Mouse (Mus musculus) forelimb bud, embryonic 11.5 days (tissue): Measurements from ENCODE around the gene Slain2.
"Not testable (repeated sequence)": the region's sequence is repeated elsewhere in the genome, so short reads cannot be mapped to it uniquely, and the experiment has no call there.

ENCODE experiments used
- DNase-seq: peaks from one replicate; pipeline ENCODE4 v3.0.0-alpha.2; 2012; ENCODE audit warnings: low read depth, low spot score

The Slain2 gene

DNA sequence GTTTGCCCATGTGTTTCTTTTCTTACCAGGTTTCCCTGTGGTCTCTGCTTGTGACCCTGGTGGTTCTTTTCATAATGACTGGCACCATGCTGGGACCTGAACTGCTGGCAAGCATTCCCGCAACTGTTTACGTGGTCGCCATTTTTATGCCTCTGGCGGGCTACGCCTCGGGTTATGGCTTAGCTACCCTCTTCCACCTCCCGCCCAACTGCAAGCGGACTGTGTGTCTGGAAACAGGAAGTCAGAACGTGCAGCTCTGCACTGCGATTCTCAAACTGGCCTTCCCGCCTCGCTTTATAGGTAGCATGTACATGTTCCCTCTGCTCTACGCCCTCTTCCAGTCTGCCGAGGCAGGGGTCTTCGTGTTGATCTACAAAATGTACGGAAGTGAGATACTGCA lies 97.7 kb downstream of the Slain2 start:
- DNase-seq = not testable (repeated sequence)

DNA sequence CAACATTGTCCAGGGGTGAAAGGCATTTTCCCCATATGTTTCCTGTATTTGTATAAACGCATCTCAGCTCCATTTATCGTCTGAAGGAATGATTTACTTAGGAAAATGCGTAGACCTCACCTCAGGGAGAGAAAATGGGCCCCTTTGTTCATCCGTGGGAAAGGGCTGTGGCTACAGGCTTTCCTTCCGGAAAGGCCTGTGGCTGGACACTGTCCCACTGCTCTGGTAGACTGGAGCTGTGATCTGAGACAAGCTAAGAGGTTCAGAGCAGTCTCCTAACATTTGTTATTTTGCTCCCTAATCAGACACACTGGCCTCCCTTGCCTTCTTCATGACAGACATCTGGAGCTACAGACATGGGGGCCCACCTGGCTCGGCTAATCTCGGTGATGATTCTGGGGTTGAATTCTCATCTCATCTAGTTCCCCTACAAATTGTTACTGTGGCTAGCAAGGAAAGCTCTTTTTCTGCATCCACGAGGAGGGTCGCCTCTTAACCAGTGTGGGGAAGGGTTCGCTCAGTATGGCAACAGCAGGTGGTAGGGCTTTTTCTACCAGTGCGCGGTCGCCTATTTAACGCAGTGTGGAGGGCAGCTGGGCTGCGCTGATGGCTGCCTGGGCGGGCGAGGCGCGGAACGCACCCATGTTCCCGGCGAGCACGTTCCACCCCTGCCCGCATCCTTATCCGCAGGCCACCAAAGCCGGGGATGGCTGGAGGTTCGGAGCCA lies 98.9 kb downstream of the Slain2 start:
- DNase-seq = not testable (repeated sequence)

DNA sequence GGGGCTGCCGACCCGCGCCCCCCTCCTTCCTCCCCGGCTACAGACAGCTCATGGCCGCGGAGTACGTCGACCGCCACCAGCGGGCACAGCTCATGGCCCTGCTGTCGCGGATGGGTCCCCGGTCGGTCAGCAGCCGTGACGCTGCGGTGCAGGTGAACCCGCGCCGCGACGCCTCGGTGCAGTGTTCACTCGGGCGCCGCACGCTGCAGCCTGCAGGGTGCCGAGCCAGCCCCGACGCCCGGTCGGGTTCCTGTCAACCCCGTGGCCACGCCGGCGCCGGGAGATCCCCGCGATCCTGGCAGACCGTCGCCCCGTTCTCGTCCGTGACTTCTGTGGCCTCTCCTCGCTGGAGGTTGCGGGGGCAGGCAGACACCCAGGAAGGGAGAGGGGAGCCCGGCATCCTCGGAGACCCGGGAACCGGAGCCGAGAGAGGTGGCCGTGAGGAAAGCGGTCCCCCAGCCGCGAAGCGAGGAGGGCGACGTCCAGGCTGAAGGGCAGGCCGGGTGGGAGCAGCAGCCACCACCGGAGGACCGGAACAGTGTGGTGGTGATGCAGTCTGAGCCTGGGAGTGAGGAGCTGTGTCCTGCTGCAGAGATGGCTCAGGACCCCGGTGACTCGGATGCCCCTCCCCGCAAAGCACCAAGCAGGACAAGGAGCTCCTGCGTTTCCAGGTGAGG lies 99.6 kb downstream of the Slain2 start:
- DNase-seq = not testable (repeated sequence)

DNA sequence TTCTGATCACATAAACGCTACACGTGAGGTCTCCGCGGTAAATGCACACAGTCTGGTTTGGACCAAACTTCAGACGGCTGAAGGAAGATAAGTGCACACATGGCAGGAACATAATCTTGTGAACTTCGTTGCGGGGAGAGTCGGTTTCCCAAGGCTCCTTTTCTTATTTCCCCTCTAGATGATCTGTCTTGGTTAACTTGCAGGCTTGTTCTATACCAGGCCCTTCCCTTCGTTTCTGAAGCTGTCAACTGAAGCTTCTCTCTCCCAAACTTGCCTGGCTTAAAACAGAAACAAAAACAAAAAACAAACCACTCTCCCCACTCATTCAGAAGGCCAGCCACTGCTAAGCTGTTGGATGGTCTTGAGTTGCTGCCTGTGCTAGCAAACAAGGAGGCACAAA lies 100.6 kb downstream of the Slain2 start:
- DNase-seq = no peak

DNA sequence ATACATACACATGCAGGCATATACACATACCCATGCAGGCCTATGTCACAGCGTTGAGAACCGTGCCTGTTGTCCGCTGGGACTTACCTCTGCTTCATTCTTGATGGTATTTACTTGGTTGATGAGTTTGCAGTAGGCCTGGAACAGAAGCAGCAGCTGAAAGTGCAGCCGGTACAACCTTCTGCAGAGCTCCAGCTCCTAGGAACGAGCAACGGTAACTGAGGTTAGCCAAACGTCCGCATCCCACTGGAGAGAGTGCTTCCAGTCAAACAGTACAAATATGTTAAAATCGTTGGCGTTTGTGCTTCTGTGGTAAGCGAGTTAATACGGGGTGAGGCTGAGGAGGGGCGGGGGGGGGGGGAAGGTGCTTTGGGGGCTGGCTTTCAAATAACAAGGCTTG lies 109.7 kb downstream of the Slain2 start:
- DNase-seq = no peak
